Mouse (Mus musculus) midbrain, postnatal 0 days (tissue): ENCODE measurements around the gene Pappa2. TPM values are rescaled to one million over a fixed set of nuclear protein-coding genes. Genes with fewer than 3 reads are reported as not detected.

Source experiments
- ATAC-seq: fragments of 200-750 bp; cut with Nextera tagmentation; 2 replicates; pipeline ENCODE4 v1.8.0; 2017; ENCODE audit warnings: moderate number of reproducible peaks, mild to moderate bottlenecking, moderate TSS enrichment, moderate library complexity; ENCODE audit not compliant: low FRiP score
- DNase-seq: peaks from one replicate; pipeline ENCODE4 v3.0.0-alpha.2; 2015; ENCODE audit warnings: low spot score
- H3K27ac ChIP-seq: fragments of 300-500 bp; sonication (generic); 2 replicates; pipeline ENCODE4 v1.5.1; 2014; ENCODE audit warnings: low read depth, mild to moderate bottlenecking, low read length, mixed read lengths
- H3K27me3 ChIP-seq: fragments of 300-500 bp; sonication (generic); 2 replicates; pipeline ENCODE4 v1.6.1; 2014; ENCODE audit warnings: low read length, control low read depth, mixed read lengths; ENCODE audit not compliant: insufficient read depth
- H3K36me3 ChIP-seq: fragments of 300-500 bp; sonication (generic); 2 replicates; pipeline ENCODE4 v1.6.1; 2014; ENCODE audit warnings: low read length, control low read depth, mixed read lengths; ENCODE audit not compliant: insufficient read depth
- H3K4me1 ChIP-seq: fragments of 300-500 bp; sonication (generic); 2 replicates; pipeline ENCODE4 v1.6.1; 2014; ENCODE audit warnings: mild to moderate bottlenecking, control low read depth, antibody characterized with exemption, low read length, mixed read lengths; ENCODE audit not compliant: insufficient read depth
- H3K4me2 ChIP-seq: fragments of 300-500 bp; sonication (generic); 2 replicates; pipeline ENCODE4 v1.6.1; 2014; ENCODE audit warnings: low read depth, mild to moderate bottlenecking, low read length, mixed read lengths; ENCODE audit not compliant: poor library complexity, severe bottlenecking
- H3K4me3 ChIP-seq: fragments of 300-500 bp; sonication (generic); 2 replicates; pipeline ENCODE4 v1.5.1; 2014; ENCODE audit warnings: low read depth, mild to moderate bottlenecking, low read length, moderate library complexity
- H3K9ac ChIP-seq: fragments of 300-500 bp; sonication (generic); replicated peaks from 2 replicates; pipeline ENCODE4 v1.6.1; 2014; ENCODE audit warnings: mild to moderate bottlenecking, low read length, moderate library complexity, mixed read lengths; ENCODE audit not compliant: poor library complexity, severe bottlenecking
- H3K9me3 ChIP-seq: fragments of 300-500 bp; sonication (generic); 2 replicates; pipeline ENCODE4 v1.6.1; 2016; ENCODE audit warnings: low read length, control low read depth
- CTCF ChIP-seq: IDR thresholded peaks from 2 replicates; pipeline ENCODE4 v1.5.1; 2016; ENCODE audit warnings: antibody characterized with exemption, mild to moderate bottlenecking
- WGBS: fragments of 180-500 bp; shearing (Covaris S2); extraction: QIAGEN DNeasy Blood & Tissue Kit; methylation state at CpG from one replicate; pipeline ENCODE4 v1.1.7; 2014; 5-methylcytosine and 5-hydroxymethylcytosine counted together
- polyA plus RNA-seq: library from polyadenylated mRNA; unstranded; fragments of >200 nt; fragmentation: Nextera tagmentation; extraction: Ambion mirVana; gene quantifications from 2 replicates; pipeline ENCODE4 v1.2.1, GENCODE M21; 2015
- total RNA-seq: library from RNA; depleted of rRNA; stranded (reverse); fragments of >200 nt; gene quantifications from 2 replicates; pipeline ENCODE4 v1.2.3, GENCODE M21; 2014

Gene Pappa2
- total and polyA plus RNA-seq, 2 experiments from 2014 or later, result 0.20 to 4.0 TPM

GRCm38 (mm10) chr1:158894441-158894840, 85.8 kb downstream of the Pappa2 start:
- no peaks in the 10 kb centered on the region for H3K27me3 ChIP-seq
- H3K9ac ChIP-seq, result no peak overlapping the region
- no peaks in the 10 kb centered on the region for H3K36me3 ChIP-seq
- no peak overlapping the region for H3K4me3 ChIP-seq
- TF ChIP-seq CTCF, result no peak
- H3K4me2 ChIP-seq, result no peak overlapping the region
- no peak for DNase-seq
- 85% methylated on average over 6 of the region's 6 CpGs for WGBS
- H3K27ac ChIP-seq, result no peak overlapping the region
- ATAC-seq, result no peak
- H3K4me1 ChIP-seq, result no peaks in the 10 kb centered on the region
- no peaks in the 10 kb centered on the region for H3K9me3 ChIP-seq

DNA sequence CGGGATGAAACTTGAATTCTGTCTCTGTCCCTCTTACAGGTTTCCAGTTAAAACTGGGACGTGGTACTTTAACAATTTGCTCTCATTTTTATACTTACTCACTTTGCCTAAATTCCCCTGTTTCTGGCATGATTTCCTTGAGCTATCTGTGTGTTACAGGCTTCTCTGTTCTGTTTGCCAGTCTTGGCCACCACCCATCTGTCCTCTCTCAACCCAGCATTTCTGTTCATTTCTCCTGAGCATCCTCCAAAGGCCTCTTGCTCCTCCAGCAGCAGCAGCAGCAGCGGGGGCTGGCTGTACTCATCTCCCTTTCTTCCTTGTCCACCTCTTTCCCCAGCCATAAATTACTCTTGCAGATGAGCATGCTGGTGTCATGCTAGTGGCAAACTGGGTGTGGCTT, 104.8 kb downstream of the Pappa2 start:
- no peaks in the 10 kb centered on the region for H3K36me3 ChIP-seq
- DNase-seq (no peak), ATAC-seq (no peak)
- H3K27me3 ChIP-seq, result no peaks in the 10 kb centered on the region
- H3K27ac ChIP-seq, result no peak overlapping the region
- WGBS, result 82% methylated on average over 3 of the region's 3 CpGs
- no peak overlapping the region for H3K4me2 ChIP-seq
- TF ChIP-seq CTCF, result no peak
- H3K9ac ChIP-seq, result no peak overlapping the region
- H3K9me3 ChIP-seq, result no peaks in the 10 kb centered on the region
- no peak overlapping the region for H3K4me3 ChIP-seq
- H3K4me1 ChIP-seq, result no peaks in the 10 kb centered on the region

GRCm38 (mm10) chr1:158874552-158875077, 105.7 kb downstream of the Pappa2 start:
- 96% methylated on average over 2 of the region's 2 CpGs for WGBS
- ATAC-seq (no peak), DNase-seq (no peak)

GRCm38 (mm10) chr1:158873631-158874030, 106.7 kb downstream of the Pappa2 start:
- no peak for ATAC-seq
- no peaks in the 10 kb centered on the region for H3K36me3 ChIP-seq
- 75% methylated on average over 1 of the region's 1 CpGs for WGBS
- H3K4me2 ChIP-seq, result no peak overlapping the region
- H3K4me3 ChIP-seq, result no peak overlapping the region
- no peak overlapping the region for H3K9ac ChIP-seq
- H3K27ac ChIP-seq, result no peak overlapping the region
- no peak for DNase-seq
- H3K4me1 ChIP-seq, result no peaks in the 10 kb centered on the region
- H3K9me3 ChIP-seq, result no peaks in the 10 kb centered on the region
- no peak for TF ChIP-seq CTCF
- H3K27me3 ChIP-seq, result no peaks in the 10 kb centered on the region

More at GRCm38 (mm10) chr1:158874552-158875077, 105.7 kb downstream of the Pappa2 start:
- no peaks in the 10 kb centered on the region for H3K27me3 ChIP-seq
- H3K4me2 ChIP-seq, result no peak overlapping the region
- H3K4me1 ChIP-seq, result no peaks in the 10 kb centered on the region
- no peaks in the 10 kb centered on the region for H3K36me3 ChIP-seq
- H3K9ac ChIP-seq, result no peak overlapping the region
- no peak overlapping the region for H3K27ac ChIP-seq
- no peak for TF ChIP-seq CTCF
- no peaks in the 10 kb centered on the region for H3K9me3 ChIP-seq
- no peak overlapping the region for H3K4me3 ChIP-seq

DNA sequence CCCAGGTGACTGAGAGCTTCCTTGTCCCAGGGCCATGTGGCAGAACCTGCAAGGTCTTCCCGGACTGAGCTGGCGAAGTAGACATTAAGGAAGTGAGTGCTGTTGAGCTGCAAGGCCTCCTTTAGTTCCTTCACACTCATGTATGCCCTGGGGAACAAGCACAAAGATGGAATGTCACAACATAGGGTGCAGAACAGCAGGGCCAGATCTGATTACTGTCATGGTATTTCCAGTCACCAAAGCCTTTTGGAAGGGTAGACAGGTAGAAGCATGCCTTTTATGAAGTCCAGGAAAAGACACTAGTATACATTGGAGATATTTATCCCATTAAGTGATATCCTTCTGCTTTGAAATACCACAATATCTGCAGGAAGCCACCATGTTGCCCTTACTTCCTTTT, 108.9 kb downstream of the Pappa2 start:
- Histone ChIP-seq H3K27ac (no peak overlapping the region), H3K9ac (no peak overlapping the region), H3K4me1 (no peaks in the 10 kb centered on the region), H3K36me3 (no peaks in the 10 kb centered on the region), H3K27me3 (no peaks in the 10 kb centered on the region), H3K4me2 (no peak overlapping the region), H3K4me3 (no peak overlapping the region), H3K9me3 (no peaks in the 10 kb centered on the region)
- 89% methylated on average over 2 of the region's 2 CpGs for WGBS
- TF ChIP-seq CTCF, result no peak
- ATAC-seq (no peak), DNase-seq (no peak)

DNA sequence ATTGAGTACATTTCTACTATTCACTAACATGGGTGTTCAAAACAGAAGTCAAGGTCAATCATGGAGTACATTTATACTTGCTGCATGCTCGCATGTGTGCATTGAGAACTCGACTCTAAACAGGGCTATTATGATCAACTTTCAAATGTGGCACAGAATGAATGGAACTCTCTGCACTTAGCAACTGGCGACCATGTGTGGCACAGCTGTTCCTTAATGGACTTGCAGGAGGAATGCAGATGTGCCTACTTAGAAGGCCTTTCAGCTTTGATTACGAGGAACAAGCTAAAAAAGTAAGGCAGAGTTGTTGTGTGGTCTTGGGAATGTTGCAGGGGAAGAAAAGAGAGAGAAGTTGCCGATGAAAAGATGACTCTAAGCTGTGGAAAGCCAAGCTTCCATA, 120.1 kb downstream of the Pappa2 start:
- no peak overlapping the region for H3K27ac ChIP-seq
- H3K27me3 ChIP-seq, result no peaks in the 10 kb centered on the region
- H3K9me3 ChIP-seq, result no peaks in the 10 kb centered on the region
- H3K4me1 ChIP-seq, result no peaks in the 10 kb centered on the region; the same call in 1 of the 2 replicates
- no peak overlapping the region for H3K4me3 ChIP-seq
- no peak for TF ChIP-seq CTCF
- no peaks in the 10 kb centered on the region for H3K36me3 ChIP-seq
- DNase-seq, result no peak
- no peak overlapping the region for H3K4me2 ChIP-seq
- H3K9ac ChIP-seq, result no peak overlapping the region
- WGBS, result 78% methylated on average over 5 of the region's 5 CpGs
- no peak for ATAC-seq
